Mouse (Mus musculus): Measurements from ENCODE around the gene Eif3j1. TPM values are rescaled to one million over a fixed set of nuclear protein-coding genes. Genes with fewer than 3 reads are reported as not detected.
"Not testable (repeated sequence)": the region's sequence is repeated elsewhere in the genome, so short reads cannot be mapped to it uniquely, and the experiment has no call there.

Eif3j1 gene
- total RNA-seq, 4 experiments from 2014 or later, result 33.9 to 42.2 (median 37.6) TPM

DNA sequence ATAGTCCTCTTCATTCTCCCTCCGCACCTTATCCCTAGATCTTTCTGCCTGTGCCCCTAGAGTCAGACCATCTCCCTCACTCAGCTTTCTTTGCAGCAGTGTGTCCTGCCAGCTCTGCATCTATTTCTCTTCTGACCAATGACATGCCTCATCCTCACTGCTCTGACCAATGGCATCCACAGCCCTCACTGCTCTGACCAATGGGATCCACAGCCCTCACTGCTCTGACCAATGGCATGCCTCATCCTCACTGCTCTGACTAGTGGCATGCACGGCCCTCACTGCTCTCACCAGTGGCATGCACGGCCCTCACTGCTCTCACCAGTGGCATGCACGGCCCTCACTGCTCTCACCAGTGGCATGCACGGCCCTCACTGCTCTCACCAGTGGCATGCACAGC, 69.3 kb downstream of the Eif3j1 start:
- not testable (repeated sequence) for DNase-seq (ENCODE audit: low spot score in 2 of 2)

GRCm38 (mm10) chr2:122102070-122102469, 73.7 kb downstream of the Eif3j1 start:
- DNase-seq (ENCODE audit: low spot score in 2 of 2), result no peak

Small RNAs within 50 kb of the gene (microRNA-seq; reads per million reads assigned to microRNA genes)
- not detected for gene Gm47314

Other genes starting within 250 kb of the Eif3j1 start
- gene Frmd5, start 221.5 kb upstream of the Eif3j1 start, total RNA-seq (2022), result under 1 TPM in 3 of 4 experiments, not detected in 1; 0.25 to 0.48 (median 0.27) TPM
- 1 to 10 TPM; 4.8 to 5.9 (median 5.6) TPM for gene Casc4, start 161.6 kb upstream of the Eif3j1 start, total RNA-seq (2022)
- 1 to 10 TPM; 5.0 to 8.0 (median 6.4) TPM for gene Ctdspl2, start 72.5 kb upstream of the Eif3j1 start, total RNA-seq (2022)
- gene Mageb3, start 72.5 kb upstream of the Eif3j1 start, total RNA-seq (2022), result not detected
- gene Spg11, start 89.8 kb downstream of the Eif3j1 start, total RNA-seq (2022), result 1 to 10 TPM; 5.4 to 6.4 (median 6.1) TPM
- 100 to 1,000 TPM in 1 of 4 experiments, 10 to 100 TPM in 3; 54.2 to 107 (median 77.1) TPM for gene B2m, start 119.1 kb downstream of the Eif3j1 start, total RNA-seq (2022)
- gene Trim69, start 132.2 kb downstream of the Eif3j1 start, total RNA-seq (2022), result not detected
- not detected for gene Patl2, start 157.6 kb downstream of the Eif3j1 start, total RNA-seq (2022)
- gene Terb2, start 157.7 kb downstream of the Eif3j1 start, total RNA-seq (2022), result not detected
- 10 to 100 TPM; 63.0 to 69.8 (median 66.5) TPM for gene Sord, start 206.2 kb downstream of the Eif3j1 start, total RNA-seq (2022)